Mouse (Mus musculus) bone marrow macrophage, adult 2 months (primary cell): ENCODE results near the gene Pla2g6.

Experiments
- CTCF ChIP-seq: IDR thresholded peaks from 2 replicates; pipeline ENCODE4 v1.5.1; 2012; ENCODE audit warnings: low read depth, mild to moderate bottlenecking, low read length, moderate library complexity
- POLR2A ChIP-seq: IDR thresholded peaks from 2 replicates; pipeline ENCODE4 v1.6.1; 2012; ENCODE audit warnings: mild to moderate bottlenecking, low read depth, low read length, borderline replicate concordance

- peak; percentile 54; the same call in 1 of the 2 replicates for TF ChIP-seq CTCF
- no peak for TF ChIP-seq POLR2A
These were observed 48.0 kb downstream of the Pla2g6 start for GRCm38 (mm10) chr15:79280209-79280608.
